Mouse (Mus musculus): Measurements from ENCODE around the gene Rai2.

Rai2 gene

DNA sequence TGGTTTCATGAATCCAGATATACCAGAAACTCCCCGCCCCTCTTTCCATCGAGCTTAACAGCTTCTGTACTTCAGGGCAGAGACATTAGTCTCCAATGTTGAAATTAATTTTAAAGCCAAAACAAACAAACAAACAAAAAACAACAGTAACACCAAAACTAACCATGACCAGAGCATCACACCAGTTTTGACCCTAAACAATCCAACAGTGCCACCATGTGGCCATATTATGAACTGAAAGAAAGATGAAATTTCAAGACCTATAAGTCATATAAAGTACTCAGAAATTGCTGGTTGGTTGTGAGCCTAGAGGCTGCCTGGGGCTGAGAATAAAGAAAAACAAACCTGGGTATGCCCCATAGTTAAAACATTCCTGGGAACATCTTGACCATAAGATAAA, 109.3 kb downstream of the Rai2 start:
- peak in 1 of 2 experiments; percentile 32 for DNase-seq (ENCODE audit: low spot score in 2 of 2)

Data from cerebellum, postnatal 4 days (tissue).